In the genomic region with DNA sequence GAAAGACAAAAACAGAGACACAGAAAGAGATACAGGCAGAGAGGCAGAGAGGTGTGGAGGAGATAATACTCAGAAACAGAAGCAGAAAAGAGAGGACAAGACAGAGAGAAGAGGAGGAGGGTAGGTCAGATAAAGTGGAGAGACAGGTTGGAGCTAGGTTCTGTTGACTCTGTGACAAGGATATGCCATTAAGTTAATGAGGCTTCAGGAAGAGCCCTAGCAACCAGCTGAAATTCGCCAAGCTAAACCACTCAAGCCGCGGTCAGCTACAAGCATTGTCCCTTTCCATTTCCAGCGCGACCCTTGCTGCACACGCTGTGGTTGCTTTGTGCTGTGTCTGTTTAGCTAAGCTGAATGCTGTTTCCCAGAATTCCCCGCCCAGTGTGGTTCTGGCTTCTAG, we compare ENCODE assay signal across 14 mouse cellular contexts. TPM values are rescaled to one million over a fixed set of nuclear protein-coding genes. Genes with fewer than 3 reads are reported as not detected.
A peak's percentile ranks its signal among the peaks of the same experiment; 100 is the strongest.
DNase-seq lines count a peak whose midpoint lies in the region; ATAC-seq and TF ChIP-seq lines count a peak whose summit lies in the region.
"Had no signal": no experiment of that assay in that cellular context is flagged by ENCODE, and none has a peak within 500 bp of the region (broad histone marks: within the 10 kb centered on the region; RNA-seq: fewer than 3 reads in every experiment).

No protein-coding gene starts in this region.

- no peak for TF ChIP-seq EP300 in liver, embryonic 14.5 days (IDR thresholded peaks at IDR 0.05; ENCODE audit: low read depth)

- peak; percentile 48; the same call in 1 of the 2 replicates for ATAC-seq in liver, embryonic 14.5 days (ENCODE audit: insufficient read depth)
- ATAC-seq: intestine, postnatal 0 days had no signal

- H3K27ac ChIP-seq in heart, embryonic 10.5 days, result peak overlapping the region; percentile 74
- H3K27ac ChIP-seq in liver, embryonic 14.5 days, result no peak overlapping the region
- H3K27ac ChIP-seq: layer of hippocampus, adult 2 months had no signal

- TF ChIP-seq CTCF in liver, embryonic 14.5 days (IDR thresholded peaks at IDR 0.05; ENCODE audit: low read depth), result no peak

- WGBS in heart, embryonic 10.5 days, result 42% methylated on average over 7 of the region's 7 CpGs
- 33% methylated on average over 7 of the region's 7 CpGs for WGBS in liver, embryonic 14.5 days (ENCODE audit: insufficient replicate concordance)

- no peak overlapping the region for H3K9ac ChIP-seq in liver, embryonic 14.5 days (replicated peaks)

- H3K27me3 ChIP-seq in heart, embryonic 10.5 days (ENCODE audit: insufficient read depth, poor library complexity, severe bottlenecking), result no peaks in the 10 kb centered on the region
- H3K27me3 ChIP-seq in liver, embryonic 14.5 days (ENCODE audit: control insufficient read depth, insufficient read depth, low read length), result no peaks in the 10 kb centered on the region

- H3K4me2 ChIP-seq in liver, embryonic 14.5 days (ENCODE audit: low read depth), result no peak overlapping the region

- H3K4me3 ChIP-seq in heart, embryonic 10.5 days, result no peak overlapping the region
- no peak overlapping the region for H3K4me3 ChIP-seq in liver, embryonic 14.5 days (ENCODE audit: insufficient read depth in 1 of 2, low read depth in 2 of 2, low read length in 2 of 2)
- H3K4me3 ChIP-seq: layer of hippocampus, adult 2 months had no signal

- intact Hi-C loops in heart, postnatal 14 days (cut with DNase I), result no loop called here
- intact Hi-C loops in left cerebral cortex, postnatal 4 days (cut with DNase I), result no loop called here
- intact Hi-C loops in left cerebral cortex, postnatal 10 days (cut with DNase I), result no loop called here

- H3K4me1 ChIP-seq in heart, embryonic 10.5 days, result peaks cover 8% of the 10 kb centered on the region; the same call in 1 of the 2 replicates
- H3K4me1 ChIP-seq in liver, embryonic 14.5 days (replicated peaks; ENCODE audit: control insufficient read depth in 2 of 2, insufficient read depth in 2 of 2, low read length in 1 of 2), result peaks cover 0 to 15% of the 10 kb centered on the region in 2 experiments; a peak in 3 of 4 replicates

- no peaks in the 10 kb centered on the region for H3K9me3 ChIP-seq in heart, embryonic 10.5 days
- no peaks in the 10 kb centered on the region for H3K9me3 ChIP-seq in liver, embryonic 14.5 days (ENCODE audit: control insufficient read depth, low read length)

- H3K36me3 ChIP-seq in heart, embryonic 10.5 days, result no peaks in the 10 kb centered on the region
- no peaks in the 10 kb centered on the region for H3K36me3 ChIP-seq in liver, embryonic 14.5 days (replicated peaks; ENCODE audit: control insufficient read depth, insufficient read depth, low read depth)

- DNase-seq in heart, embryonic 10.5 days (ENCODE audit: low spot score), result no peak
- no peak for DNase-seq in heart, postnatal 14 days
- peak; percentile 1 for DNase-seq in left cerebral cortex, postnatal 4 days
- DNase-seq in left cerebral cortex, postnatal 10 days (ENCODE audit: extremely low spot score in 1 of 2, low spot score in 2 of 2), result no peak
- DNase-seq in embryo, embryonic 10 days (ENCODE audit: low spot score), result peak; percentile 52
- DNase-seq in liver, embryonic 14.5 days (ENCODE audit: low read depth in 3 of 3, low spot score in 3 of 3), result no peak
- no peak for DNase-seq in frontal cortex, postnatal 36 days (ENCODE audit: low spot score in 2 of 2)
- DNase-seq in gastrocnemius, postnatal 25 days, result no peak
- DNase-seq: cerebellum, postnatal 36 days; heart, postnatal 36 days; lung, postnatal 36 days; right cerebral cortex, postnatal 14 days had no signal

RNA-seq across cellular contexts. Expression of gene Rbbp7, which starts 32.0 kb away (rescaled TPM):
- polyA plus RNA-seq in heart, embryonic 10.5 days (2016; fragmentation: Nextera tagmentation; extraction: Ambion mirVana), result 558 and 584 TPM in 2 replicates
- total RNA-seq in heart, postnatal 14 days (2021), result 100 to 1,000 TPM; 167 to 169 TPM
- total RNA-seq in left cerebral cortex, postnatal 4 days (2021), result 100 to 1,000 TPM; 148 to 154 TPM
- total RNA-seq in left cerebral cortex, postnatal 10 days (2021), result 100 to 1,000 TPM; 162 to 163 TPM
- 69.9 and 111 TPM in 2 replicates for polyA plus RNA-seq in liver, embryonic 14.5 days (2012; rRNA removed)
- 192 and 194 TPM in 2 replicates for polyA plus RNA-seq in liver, embryonic 14.5 days (2014; fragmentation: Nextera tagmentation; extraction: Ambion mirVana)
- total RNA-seq in gastrocnemius, postnatal 25 days (2021), result 10 to 100 TPM; 78.9 to 86.9 TPM

Comparison
In these comparisons a context has a peak if more than half of its experiments do, and no peak if none do; other contexts are left out.
1. DNase-seq: peak in left cerebral cortex, postnatal 4 days (single experiment) and embryo, embryonic 10 days (single experiment); none in heart, embryonic 10.5 days (single experiment), heart, postnatal 14 days (0 of 2), left cerebral cortex, postnatal 10 days (0 of 2), liver, embryonic 14.5 days (0 of 3), frontal cortex, postnatal 36 days (0 of 2) and gastrocnemius, postnatal 25 days (single experiment).